Comparison of ENCODE assay signal across 9 mouse cellular contexts in the genomic region with DNA sequence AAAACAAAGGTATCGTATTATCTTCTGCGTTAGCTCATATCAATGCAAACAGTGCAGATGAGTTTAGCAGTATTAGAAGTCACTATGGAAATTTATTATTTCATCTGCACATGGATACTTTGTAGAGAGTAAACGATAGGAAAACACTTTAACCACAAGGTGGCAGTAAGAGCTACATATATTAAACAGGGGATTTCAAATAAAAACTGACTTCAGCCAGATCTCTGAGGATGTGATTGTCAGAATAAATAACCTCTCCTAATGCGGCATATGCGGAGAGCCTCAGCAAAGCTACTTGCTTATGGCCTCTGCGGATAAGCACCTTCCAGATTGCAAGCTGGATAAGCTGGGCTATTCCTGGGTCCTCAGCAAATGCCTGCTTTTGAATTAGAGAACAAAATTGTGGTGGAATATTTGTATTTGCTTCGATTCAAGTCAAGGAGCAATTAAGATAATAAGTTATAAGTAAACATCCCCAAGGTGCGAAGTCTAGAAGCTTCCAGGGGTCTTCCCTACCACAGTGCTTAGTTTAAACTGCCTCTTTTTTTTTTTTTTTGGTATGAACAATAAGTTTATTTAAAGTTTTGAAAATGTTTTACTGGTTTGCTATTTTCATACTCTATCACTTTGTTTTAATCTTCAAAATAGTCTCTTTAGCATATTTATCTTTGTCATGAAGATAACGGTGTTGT.
DNase-seq lines count a peak whose midpoint lies in the region; ATAC-seq and TF ChIP-seq lines count a peak whose summit lies in the region.
"Had no signal": no experiment of that assay in that cellular context is flagged by ENCODE, and none has a peak within 500 bp of the region (broad histone marks: within the 10 kb centered on the region; RNA-seq: fewer than 3 reads in every experiment).

No protein-coding gene starts in this region.

- 56% methylated on average over 9 of the region's 9 CpGs for WGBS in midbrain, embryonic 11.5 days
- 57% methylated on average over 9 of the region's 9 CpGs for WGBS in midbrain, embryonic 10.5 days
- WGBS in hindbrain, embryonic 14.5 days: 49% methylated on average over 9 of the region's 9 CpGs
- 42% methylated on average over 9 of the region's 9 CpGs for WGBS in stomach, postnatal 0 days

- H3K4me1 ChIP-seq in midbrain, embryonic 11.5 days (ENCODE audit: control insufficient read depth, insufficient read depth, low read length): no peaks in the 10 kb centered on the region
- H3K4me1 ChIP-seq in midbrain, embryonic 10.5 days: no peaks in the 10 kb centered on the region
- H3K4me1 ChIP-seq in hindbrain, embryonic 14.5 days (replicated peaks; ENCODE audit: control insufficient read depth, insufficient read depth, low read length): no peaks in the 10 kb centered on the region
- H3K4me1 ChIP-seq in stomach, postnatal 0 days (replicated peaks; ENCODE audit: control insufficient read depth, insufficient read depth): no peaks in the 10 kb centered on the region
- H3K4me1 ChIP-seq: liver, embryonic 15.5 days had no signal

- no peaks in the 10 kb centered on the region for H3K36me3 ChIP-seq in midbrain, embryonic 11.5 days (ENCODE audit: control insufficient read depth, insufficient read depth, low read length)
- H3K36me3 ChIP-seq in midbrain, embryonic 10.5 days: no peaks in the 10 kb centered on the region
- H3K36me3 ChIP-seq in hindbrain, embryonic 14.5 days (replicated peaks; ENCODE audit: control insufficient read depth, insufficient read depth): no peaks in the 10 kb centered on the region
- no peaks in the 10 kb centered on the region for H3K36me3 ChIP-seq in stomach, postnatal 0 days (ENCODE audit: control insufficient read depth, insufficient read depth, low read length)
- H3K36me3 ChIP-seq: liver, embryonic 15.5 days had no signal

- peak; percentile 88 for ATAC-seq in frontal cortex, adult (ENCODE audit: low TSS enrichment)
- peak; percentile 78 for ATAC-seq in midbrain, embryonic 11.5 days (ENCODE audit: low FRiP score)
- peak; percentile 80; the same call in 1 of the 2 replicates for ATAC-seq in hindbrain, embryonic 14.5 days (ENCODE audit: low FRiP score)
- no peak for ATAC-seq in stomach, postnatal 0 days (ENCODE audit: low FRiP score, low TSS enrichment)

- no peaks in the 10 kb centered on the region for H3K9me3 ChIP-seq in midbrain, embryonic 11.5 days (ENCODE audit: control insufficient read depth, low read length)
- no peaks in the 10 kb centered on the region for H3K9me3 ChIP-seq in midbrain, embryonic 10.5 days (replicated peaks)
- H3K9me3 ChIP-seq in hindbrain, embryonic 14.5 days (ENCODE audit: control insufficient read depth, low read length): no peaks in the 10 kb centered on the region
- H3K9me3 ChIP-seq in stomach, postnatal 0 days (ENCODE audit: control insufficient read depth, low read length): no peaks in the 10 kb centered on the region
- H3K9me3 ChIP-seq: liver, embryonic 15.5 days had no signal

- TF ChIP-seq CTCF in stomach, postnatal 0 days (IDR thresholded peaks at IDR 0.05; ENCODE audit: low read depth): peak; percentile 70

- DNase-seq in frontal cortex, postnatal 14 days (ENCODE audit: low spot score in 2 of 2): no peak
- DNase-seq in midbrain, embryonic 11.5 days (ENCODE audit: low spot score, missing footprints): peak; percentile 90
- no peak for DNase-seq in midbrain, embryonic 10.5 days (ENCODE audit: low spot score)
- peak; percentile 84 for DNase-seq in hindbrain, embryonic 14.5 days (ENCODE audit: low spot score)
- no peak for DNase-seq in stomach, postnatal 0 days (ENCODE audit: low spot score)
- no peak for DNase-seq in gastrocnemius, postnatal 10 days
- DNase-seq in ovary, postnatal 10 days (ENCODE audit: low spot score): no peak

- H3K27ac ChIP-seq in midbrain, embryonic 11.5 days (ENCODE audit: low read depth, low read length): no peak overlapping the region
- H3K27ac ChIP-seq in midbrain, embryonic 10.5 days (replicated peaks): no peak overlapping the region
- H3K27ac ChIP-seq in hindbrain, embryonic 14.5 days: no peak overlapping the region
- no peak overlapping the region for H3K27ac ChIP-seq in stomach, postnatal 0 days (replicated peaks)
- H3K27ac ChIP-seq: liver, embryonic 15.5 days had no signal

- H3K9ac ChIP-seq in midbrain, embryonic 11.5 days (ENCODE audit: low read length): no peak overlapping the region
- no peak overlapping the region for H3K9ac ChIP-seq in hindbrain, embryonic 14.5 days
- H3K9ac ChIP-seq in stomach, postnatal 0 days (ENCODE audit: low read length): no peak overlapping the region
- H3K9ac ChIP-seq: liver, embryonic 15.5 days had no signal

- H3K27me3 ChIP-seq in midbrain, embryonic 11.5 days (ENCODE audit: control insufficient read depth, insufficient read depth, low read length): no peaks in the 10 kb centered on the region
- H3K27me3 ChIP-seq in midbrain, embryonic 10.5 days (ENCODE audit: low read depth, poor library complexity, severe bottlenecking): no peaks in the 10 kb centered on the region
- no peaks in the 10 kb centered on the region for H3K27me3 ChIP-seq in hindbrain, embryonic 14.5 days (ENCODE audit: control insufficient read depth, insufficient read depth, low read length)
- no peaks in the 10 kb centered on the region for H3K27me3 ChIP-seq in stomach, postnatal 0 days (ENCODE audit: control insufficient read depth, insufficient read depth, low read length)
- H3K27me3 ChIP-seq: liver, embryonic 15.5 days had no signal

- H3K4me3 ChIP-seq in midbrain, embryonic 11.5 days (ENCODE audit: low read depth, low read length): no peak overlapping the region
- no peak overlapping the region for H3K4me3 ChIP-seq in midbrain, embryonic 10.5 days
- no peak overlapping the region for H3K4me3 ChIP-seq in hindbrain, embryonic 14.5 days (replicated peaks; ENCODE audit: low read length)
- no peak overlapping the region for H3K4me3 ChIP-seq in stomach, postnatal 0 days (ENCODE audit: low read depth, low read length)
- H3K4me3 ChIP-seq: liver, embryonic 15.5 days had no signal

- no peak overlapping the region for H3K4me2 ChIP-seq in midbrain, embryonic 11.5 days
- no peak overlapping the region for H3K4me2 ChIP-seq in hindbrain, embryonic 14.5 days (replicated peaks)
- no peak overlapping the region for H3K4me2 ChIP-seq in stomach, postnatal 0 days (replicated peaks; ENCODE audit: low read depth)
- H3K4me2 ChIP-seq: liver, embryonic 15.5 days had no signal

- TF ChIP-seq EP300 in stomach, postnatal 0 days (optimal IDR thresholded peaks at IDR 0.05): no peak

Comparison
In these comparisons a context has a peak if more than half of its experiments do, and no peak if none do; other contexts are left out.
1. DNase-seq: peak in midbrain, embryonic 11.5 days (single experiment) and hindbrain, embryonic 14.5 days (single experiment); none in frontal cortex, postnatal 14 days (0 of 2), midbrain, embryonic 10.5 days (single experiment), stomach, postnatal 0 days (single experiment), gastrocnemius, postnatal 10 days (single experiment) and ovary, postnatal 10 days (single experiment).